Mouse (Mus musculus) liver, embryonic 15.5 days (tissue): ENCODE data around the gene Cc2d1b. TPM values are rescaled to one million over a fixed set of nuclear protein-coding genes. Genes with fewer than 3 reads are reported as not detected.

Source experiments
- ATAC-seq: fragments of 200-750 bp; cut with Nextera tagmentation; 2 replicates; pipeline ENCODE4 v1.8.0; 2017; ENCODE audit warnings: moderate number of reproducible peaks, mild to moderate bottlenecking, moderate library complexity; ENCODE audit not compliant: insufficient read depth
- H3K27ac ChIP-seq: fragments of 300-500 bp; sonication (generic); replicated peaks from 2 replicates; pipeline ENCODE4 v1.5.1; 2015; ENCODE audit warnings: mild to moderate bottlenecking, inconsistent platforms
- H3K27me3 ChIP-seq: fragments of 300-500 bp; sonication (generic); 2 replicates; pipeline ENCODE4 v1.6.1; 2015; ENCODE audit warnings: mild to moderate bottlenecking, inconsistent platforms
- H3K36me3 ChIP-seq: fragments of 300-500 bp; sonication (generic); replicated peaks from 2 replicates; pipeline ENCODE4 v1.6.1; 2015; ENCODE audit warnings: moderate library complexity, mild to moderate bottlenecking, inconsistent platforms
- H3K4me1 ChIP-seq: fragments of 300-500 bp; sonication (generic); replicated peaks from 2 replicates; pipeline ENCODE4 v1.6.1; 2015; ENCODE audit warnings: inconsistent platforms
- H3K4me2 ChIP-seq: fragments of 300-500 bp; sonication (generic); 2 replicates; pipeline ENCODE4 v1.6.1; 2015; ENCODE audit warnings: moderate library complexity, mild to moderate bottlenecking, inconsistent platforms
- H3K4me3 ChIP-seq: fragments of 300-500 bp; sonication (generic); replicated peaks from 2 replicates; pipeline ENCODE4 v1.5.1; 2015; ENCODE audit warnings: mild to moderate bottlenecking, inconsistent platforms
- H3K9ac ChIP-seq: fragments of 300-500 bp; sonication (generic); 2 replicates; pipeline ENCODE4 v1.6.1; 2015; ENCODE audit warnings: moderate library complexity, mild to moderate bottlenecking, inconsistent platforms
- H3K9me3 ChIP-seq: fragments of 300-500 bp; sonication (generic); replicated peaks from 2 replicates; pipeline ENCODE4 v1.6.1; 2016; ENCODE audit warnings: inconsistent platforms
- WGBS: fragments of 180-500 bp; shearing (Covaris S2); methylation state at CpG from one replicate; pipeline ENCODE4 v1.1.7; 2015; ENCODE audit warnings: mixed read lengths; ENCODE audit not compliant: insufficient replicate concordance; 5-methylcytosine and 5-hydroxymethylcytosine counted together
- polyA plus RNA-seq: library from polyadenylated mRNA; unstranded; fragments of >200 nt; fragmentation: Nextera tagmentation; extraction: Ambion mirVana; gene quantifications from 2 replicates; pipeline ENCODE4 v1.2.1, GENCODE M21; 2015

The Cc2d1b gene
- polyA plus RNA-seq: 9.0 and 9.1 TPM in 2 replicates

GRCm38 (mm10) chr4:108619587-108620341 is at the start of gene Cc2d1b:
Gene Cc2d1b, plus strand, starts transcription at chr4:108619940.
- WGBS: under 1% methylated on average over 86 of the region's 86 CpGs

GRCm38 (mm10) chr4:108572644-108573043 is 47.1 kb upstream of the Cc2d1b start:
- Histone ChIP-seq H3K4me2 (no peak overlapping the region), H3K9me3 (no peaks in the 10 kb centered on the region), H3K36me3 (peaks cover 65% of the 10 kb centered on the region), H3K27ac (no peak overlapping the region), H3K27me3 (no peaks in the 10 kb centered on the region), H3K9ac (no peak overlapping the region), H3K4me3 (no peak overlapping the region), H3K4me1 (peaks cover 6% of the 10 kb centered on the region)
- ATAC-seq: no peak
- 89% methylated on average over 3 of the region's 3 CpGs for WGBS

More at GRCm38 (mm10) chr4:108619587-108620341, at the start of gene Cc2d1b:
- H3K4me3 ChIP-seq: peak within 1 kb of the TSS; percentile 87
- H3K27ac ChIP-seq: peak within 1 kb of the TSS; percentile 86
- peak; percentile 94 for ATAC-seq
- H3K9me3 ChIP-seq: no peaks in the 10 kb centered on the region
- H3K9ac ChIP-seq: peak within 1 kb of the TSS; percentile 84
- peaks cover 19% of the 10 kb centered on the region for H3K36me3 ChIP-seq
- peak within 1 kb of the TSS; percentile 93 for H3K4me2 ChIP-seq
- H3K27me3 ChIP-seq: no peaks in the 10 kb centered on the region
- H3K4me1 ChIP-seq: peaks cover 26% of the 10 kb centered on the region

GRCm38 (mm10) chr4:108578840-108579742 is 40.6 kb upstream of the Cc2d1b start, which contains the start of the genes Prpf38a and Orc1:
Gene Prpf38a, minus strand, starts transcription at chr4:108579336.
Gene Orc1, plus strand, starts transcription at chr4:108579423.
- 0 out of 2 replicates have a peak, but pooled peaks cover 3% of the 10 kb centered on the region for H3K9me3 ChIP-seq
- H3K36me3 ChIP-seq: peaks cover 33% of the 10 kb centered on the region
- H3K4me1 ChIP-seq: peaks cover 37% of the 10 kb centered on the region
- H3K27ac ChIP-seq: peak within 1 kb of the TSS; percentile 84
- peak; percentile 96 for ATAC-seq
- peak within 1 kb of the TSS; percentile 79 for H3K4me2 ChIP-seq
- H3K4me3 ChIP-seq: peak within 1 kb of the TSS; percentile 86
- H3K9ac ChIP-seq: peak within 1 kb of the TSS; percentile 87
- no peaks in the 10 kb centered on the region for H3K27me3 ChIP-seq
- WGBS: under 1% methylated on average over 64 of the region's 64 CpGs

- WGBS: under 1% methylated on average over 16 of the region's 16 CpGs
- no peaks in the 10 kb centered on the region for H3K27me3 ChIP-seq
- H3K36me3 ChIP-seq: peaks cover 31% of the 10 kb centered on the region
- 0 out of 2 replicates have a peak, but pooled peaks cover 3% of the 10 kb centered on the region for H3K9me3 ChIP-seq
- no peak; the same call in 1 of the 2 replicates for ATAC-seq
- peak overlapping the region; percentile 87 for H3K9ac ChIP-seq
- H3K4me1 ChIP-seq: peaks cover 41% of the 10 kb centered on the region
- H3K4me3 ChIP-seq: peak overlapping the region; percentile 86
- peak overlapping the region; percentile 79 for H3K4me2 ChIP-seq
- H3K27ac ChIP-seq: peak overlapping the region; percentile 84
These were observed 39.9 kb upstream of the Cc2d1b start for GRCm38 (mm10) chr4:108579743-108580411.

GRCm38 (mm10) chr4:108593376-108593775 is 26.4 kb upstream of the Cc2d1b start:
- H3K9ac ChIP-seq: no peak overlapping the region
- no peak for ATAC-seq
- peaks cover 80% of the 10 kb centered on the region for H3K36me3 ChIP-seq
- no peaks in the 10 kb centered on the region for H3K9me3 ChIP-seq
- H3K4me3 ChIP-seq: no peak overlapping the region
- H3K27ac ChIP-seq: no peak overlapping the region
- H3K4me1 ChIP-seq: peaks cover 8% of the 10 kb centered on the region
- H3K27me3 ChIP-seq: no peaks in the 10 kb centered on the region
- H3K4me2 ChIP-seq: no peak overlapping the region
- WGBS: 81% methylated on average over 2 of the region's 2 CpGs

- Histone ChIP-seq H3K9ac (no peak overlapping the region), H3K4me3 (no peak overlapping the region), H3K27me3 (no peaks in the 10 kb centered on the region), H3K9me3 (no peaks in the 10 kb centered on the region), H3K4me2 (no peak overlapping the region), H3K4me1 (no peaks in the 10 kb centered on the region), H3K36me3 (peaks cover 91% of the 10 kb centered on the region), H3K27ac (no peak overlapping the region)
- no peak for ATAC-seq
- WGBS: 80% methylated on average over 1 of the region's 1 CpGs
These were observed 24.0 kb upstream of the Cc2d1b start for GRCm38 (mm10) chr4:108595785-108596184.

GRCm38 (mm10) chr4:108598306-108598705 is 21.4 kb upstream of the Cc2d1b start:
- no peaks in the 10 kb centered on the region for H3K27me3 ChIP-seq
- H3K9me3 ChIP-seq: no peaks in the 10 kb centered on the region
- no peaks in the 10 kb centered on the region for H3K4me1 ChIP-seq
- WGBS: 80% methylated on average over 4 of the region's 4 CpGs
- no peak overlapping the region for H3K4me3 ChIP-seq
- no peak for ATAC-seq
- H3K36me3 ChIP-seq: peaks cover 89% of the 10 kb centered on the region
- no peak overlapping the region for H3K27ac ChIP-seq
- no peak overlapping the region for H3K9ac ChIP-seq
- no peak overlapping the region for H3K4me2 ChIP-seq

GRCm38 (mm10) chr4:108601870-108602269 is 17.9 kb upstream of the Cc2d1b start:
- no peak for ATAC-seq
- Histone ChIP-seq H3K9me3 (no peaks in the 10 kb centered on the region), H3K36me3 (peaks cover 89% of the 10 kb centered on the region), H3K4me2 (no peak overlapping the region), H3K4me1 (no peaks in the 10 kb centered on the region), H3K27ac (no peak overlapping the region), H3K4me3 (no peak overlapping the region), H3K9ac (no peak overlapping the region), H3K27me3 (no peaks in the 10 kb centered on the region)
- WGBS: 89% methylated on average over 7 of the region's 7 CpGs

- 94% methylated on average over 3 of the region's 3 CpGs for WGBS
- no peak overlapping the region for H3K4me3 ChIP-seq
- H3K36me3 ChIP-seq: peaks cover 92% of the 10 kb centered on the region
These were observed 11.1 kb upstream of the Cc2d1b start for GRCm38 (mm10) chr4:108608651-108609050.

GRCm38 (mm10) chr4:108610935-108611334 is 8.8 kb upstream of the Cc2d1b start:
- peaks cover 91% of the 10 kb centered on the region for H3K36me3 ChIP-seq
- no peak overlapping the region for H3K4me2 ChIP-seq
- H3K4me1 ChIP-seq: no peaks in the 10 kb centered on the region
- WGBS: 82% methylated on average over 5 of the region's 5 CpGs
- no peak overlapping the region for H3K9ac ChIP-seq
- no peak overlapping the region for H3K4me3 ChIP-seq
- ATAC-seq: no peak
- no peaks in the 10 kb centered on the region for H3K27me3 ChIP-seq
- H3K9me3 ChIP-seq: no peaks in the 10 kb centered on the region
- H3K27ac ChIP-seq: no peak overlapping the region

More at GRCm38 (mm10) chr4:108608651-108609050, 11.1 kb upstream of the Cc2d1b start:
- ATAC-seq: no peak
- no peaks in the 10 kb centered on the region for H3K4me1 ChIP-seq
- H3K9ac ChIP-seq: no peak overlapping the region
- no peaks in the 10 kb centered on the region for H3K27me3 ChIP-seq
- H3K9me3 ChIP-seq: no peaks in the 10 kb centered on the region
- no peak overlapping the region for H3K27ac ChIP-seq
- no peak overlapping the region for H3K4me2 ChIP-seq
